12 mouse cellular contexts compared by ENCODE assay signal in genomic region chr5:118612956-118613631, GRCm38 (mm10). TPM values are rescaled to one million over a fixed set of nuclear protein-coding genes. Genes with fewer than 3 reads are reported as not detected.
DNase-seq lines count a peak whose midpoint lies in the region; ATAC-seq and TF ChIP-seq lines count a peak whose summit lies in the region.
"Had no signal": no experiment of that assay in that cellular context is flagged by ENCODE, and none has a peak within 500 bp of the region (broad histone marks: within the 10 kb centered on the region; RNA-seq: fewer than 3 reads in every experiment).

No protein-coding gene starts in this region.

- ATAC-seq in heart, embryonic 15.5 days (replicated peaks; ENCODE audit: insufficient number of reproducible peaks, insufficient read depth, low FRiP score, low read depth), result no peak
- no peak for ATAC-seq in neural tube, embryonic 13.5 days (ENCODE audit: low read depth)
- no peak for ATAC-seq in neural tube, embryonic 15.5 days (ENCODE audit: low FRiP score)
- peak; percentile 32 for ATAC-seq in erythroblast, adult 5-6 weeks (replicated peaks; ENCODE audit: low FRiP score, poor library complexity, severe bottlenecking)

- no peak for TF ChIP-seq CTCF in heart, adult 2 months (IDR thresholded peaks at IDR 0.05)

- 61% methylated on average over 13 of the region's 13 CpGs for WGBS in heart, embryonic 15.5 days
- 62% methylated on average over 13 of the region's 13 CpGs for WGBS in heart, adult 2 months
- 82% methylated on average over 13 of the region's 13 CpGs for WGBS in neural tube, embryonic 13.5 days
- WGBS in neural tube, embryonic 15.5 days, result 81% methylated on average over 13 of the region's 13 CpGs

- no peak for TF ChIP-seq EP300 in heart, adult 2 months (IDR thresholded peaks at IDR 0.05; ENCODE audit: insufficient read depth, low read depth, low read length)

- H3K36me3 ChIP-seq in heart, embryonic 15.5 days, result no peaks in the 10 kb centered on the region
- H3K36me3 ChIP-seq in heart, adult 2 months (ENCODE audit: control insufficient read depth, insufficient read depth, low read length), result no peaks in the 10 kb centered on the region
- no peaks in the 10 kb centered on the region for H3K36me3 ChIP-seq in neural tube, embryonic 13.5 days
- no peaks in the 10 kb centered on the region for H3K36me3 ChIP-seq in neural tube, embryonic 15.5 days
- H3K36me3 ChIP-seq: embryonic facial prominence, embryonic 12.5 days had no signal

- peak overlapping the region; percentile 54 for H3K27ac ChIP-seq in heart, embryonic 15.5 days
- no peak overlapping the region for H3K27ac ChIP-seq in heart, adult 2 months
- H3K27ac ChIP-seq in neural tube, embryonic 13.5 days (replicated peaks), result peak overlapping the region; percentile 47
- H3K27ac ChIP-seq in neural tube, embryonic 15.5 days (replicated peaks), result no peak overlapping the region
- H3K27ac ChIP-seq: embryonic facial prominence, embryonic 12.5 days had no signal

- no peak for TF ChIP-seq POLR2A in heart, adult 2 months (IDR thresholded peaks at IDR 0.05; ENCODE audit: insufficient read depth, low read depth, low read length)

- no peak overlapping the region for H3K4me3 ChIP-seq in heart, embryonic 15.5 days
- no peak overlapping the region for H3K4me3 ChIP-seq in heart, adult 2 months
- no peak overlapping the region for H3K4me3 ChIP-seq in neural tube, embryonic 13.5 days
- H3K4me3 ChIP-seq in neural tube, embryonic 15.5 days (replicated peaks), result no peak overlapping the region
- H3K4me3 ChIP-seq: embryonic facial prominence, embryonic 12.5 days had no signal

- H3K9me3 ChIP-seq in heart, embryonic 15.5 days (replicated peaks), result no peaks in the 10 kb centered on the region
- H3K9me3 ChIP-seq in neural tube, embryonic 13.5 days, result no peaks in the 10 kb centered on the region
- H3K9me3 ChIP-seq in neural tube, embryonic 15.5 days (replicated peaks), result no peaks in the 10 kb centered on the region
- H3K9me3 ChIP-seq: embryonic facial prominence, embryonic 12.5 days had no signal

- H3K27me3 ChIP-seq in heart, embryonic 15.5 days, result no peaks in the 10 kb centered on the region
- H3K27me3 ChIP-seq in heart, adult 2 months (ENCODE audit: control insufficient read depth, insufficient read depth, low read length), result no peaks in the 10 kb centered on the region
- no peaks in the 10 kb centered on the region for H3K27me3 ChIP-seq in neural tube, embryonic 13.5 days
- no peaks in the 10 kb centered on the region for H3K27me3 ChIP-seq in neural tube, embryonic 15.5 days (replicated peaks)
- H3K27me3 ChIP-seq: embryonic facial prominence, embryonic 12.5 days had no signal

- DNase-seq in heart, adult 2 months, result no peak
- DNase-seq in right cerebral cortex, postnatal 14 days, result no peak
- DNase-seq in layer of hippocampus, postnatal 36 days, result no peak
- DNase-seq in adrenal gland, adult 8-10 months, result no peak
- DNase-seq: adrenal gland, postnatal 36 days; gastrocnemius, postnatal 36 days had no signal

- intact Hi-C loops in heart, adult 2 months (cut with DNase I), result no loop called here

- peaks cover 4% of the 10 kb centered on the region for H3K79me2 ChIP-seq in heart, adult 2 months (replicated peaks; ENCODE audit: control insufficient read depth, insufficient read depth, low read length)

- peaks cover 46% of the 10 kb centered on the region for H3K4me1 ChIP-seq in heart, embryonic 15.5 days (replicated peaks)
- H3K4me1 ChIP-seq in heart, adult 2 months (ENCODE audit: control insufficient read depth, insufficient read depth, low read length), result peaks cover 24% of the 10 kb centered on the region
- H3K4me1 ChIP-seq in neural tube, embryonic 13.5 days (replicated peaks), result peaks cover 70% of the 10 kb centered on the region
- peaks cover 56% of the 10 kb centered on the region for H3K4me1 ChIP-seq in neural tube, embryonic 15.5 days

- no peak overlapping the region for H3K4me2 ChIP-seq in heart, embryonic 15.5 days
- H3K4me2 ChIP-seq in neural tube, embryonic 13.5 days, result no peak overlapping the region
- H3K4me2 ChIP-seq in neural tube, embryonic 15.5 days, result no peak overlapping the region
- H3K4me2 ChIP-seq: embryonic facial prominence, embryonic 12.5 days; midbrain, embryonic 11.5 days had no signal

- H3K9ac ChIP-seq in heart, embryonic 15.5 days, result no peak overlapping the region
- no peak overlapping the region for H3K9ac ChIP-seq in heart, adult 2 months (ENCODE audit: low read depth, low read length)
- H3K9ac ChIP-seq in neural tube, embryonic 13.5 days, result no peak overlapping the region
- no peak overlapping the region for H3K9ac ChIP-seq in neural tube, embryonic 15.5 days (replicated peaks)
- H3K9ac ChIP-seq: embryonic facial prominence, embryonic 12.5 days had no signal

RNA-seq across cellular contexts. Expression of gene Med13l, which starts 52.6 kb away (rescaled TPM):
- polyA plus RNA-seq in heart, embryonic 15.5 days (2015; fragmentation: Nextera tagmentation; extraction: Ambion mirVana), result 6.1 and 8.2 TPM in 2 replicates
- total RNA-seq in heart, adult 2 months (2021), result 10 to 100 TPM; 29.9 to 30.8 TPM
- polyA plus RNA-seq in heart, adult 2 months (2012; rRNA removed), result 10.4 and 11.0 TPM in 2 replicates
- 12.9 and 15.2 TPM in 2 replicates for polyA plus RNA-seq in neural tube, embryonic 13.5 days (2015; fragmentation: Nextera tagmentation; extraction: Ambion mirVana)
- 11.5 and 12.3 TPM in 2 replicates for polyA plus RNA-seq in neural tube, embryonic 15.5 days (2015; fragmentation: Nextera tagmentation; extraction: Ambion mirVana)
- total RNA-seq in erythroblast, adult 5-6 weeks (2015; ENCODE audit: low replicate concordance), result 49.2 and 56.6 TPM in 2 replicates
- 82.2 and 99.3 TPM in 2 replicates for total RNA-seq in erythroblast, adult 5-6 weeks (2017; ENCODE audit: low replicate concordance)
- 100 to 1,000 TPM; 103 to 127 TPM for total RNA-seq in layer of hippocampus, postnatal 36 days (2021)
- 10 to 100 TPM; 30.6 to 46.4 (median 40.2) TPM for total RNA-seq in adrenal gland, adult 8-10 months (2022)

Comparison
In these comparisons a context has a peak if more than half of its experiments do, and no peak if none do; other contexts are left out.
1. H3K27ac ChIP-seq: peak in heart, embryonic 15.5 days (single experiment) and neural tube, embryonic 13.5 days (single experiment); none in heart, adult 2 months (single experiment) and neural tube, embryonic 15.5 days (single experiment).